Mouse (Mus musculus) limb, embryonic 14.5 days (tissue): ENCODE measurements around the gene Arid1a. TPM values are rescaled to one million over a fixed set of nuclear protein-coding genes. Genes with fewer than 3 reads are reported as not detected.

Experiments used
- ATAC-seq: fragments of 200-750 bp; cut with Nextera tagmentation; 2 replicates; pipeline ENCODE4 v1.8.0; 2017; ENCODE audit warnings: low read depth, moderate number of reproducible peaks, moderate TSS enrichment; ENCODE audit not compliant: low FRiP score
- DNase-seq: peaks from one replicate; pipeline ENCODE4 v3.0.0-alpha.2; 2015; ENCODE audit warnings: low spot score
- H3K27ac ChIP-seq: fragments of 300-500 bp; sonication (generic); replicated peaks from 2 replicates; pipeline ENCODE4 v1.5.1; 2014; ENCODE audit warnings: low read depth, mild to moderate bottlenecking, low read length, moderate library complexity, mixed read lengths
- H3K27me3 ChIP-seq: fragments of 300-500 bp; sonication (generic); 2 replicates; pipeline ENCODE4 v1.6.1; 2014; ENCODE audit warnings: low read length, mixed read lengths; ENCODE audit not compliant: control insufficient read depth, insufficient read depth
- H3K36me3 ChIP-seq: fragments of 300-500 bp; sonication (generic); 2 replicates; pipeline ENCODE4 v1.6.1; 2014; ENCODE audit warnings: mild to moderate bottlenecking, low read length, moderate library complexity, mixed read lengths; ENCODE audit not compliant: control insufficient read depth, insufficient read depth
- H3K4me1 ChIP-seq: fragments of 300-500 bp; sonication (generic); 2 replicates; pipeline ENCODE4 v1.6.1; 2014; ENCODE audit warnings: antibody characterized with exemption, low read length, mixed read lengths; ENCODE audit not compliant: control insufficient read depth, insufficient read depth
- H3K4me2 ChIP-seq: fragments of 300-500 bp; sonication (generic); replicated peaks from 2 replicates; pipeline ENCODE4 v1.6.1; 2014; ENCODE audit warnings: low read depth, mild to moderate bottlenecking, low read length, moderate library complexity; ENCODE audit not compliant: severe bottlenecking
- H3K4me3 ChIP-seq: fragments of 300-500 bp; sonication (generic); replicated peaks from 2 replicates; pipeline ENCODE4 v1.5.1; 2014; ENCODE audit warnings: low read length
- H3K9ac ChIP-seq: fragments of 300-500 bp; sonication (generic); 2 replicates; pipeline ENCODE4 v1.6.1; 2014; ENCODE audit warnings: mild to moderate bottlenecking, low read depth, low read length, moderate library complexity; ENCODE audit not compliant: severe bottlenecking
- H3K9me3 ChIP-seq: fragments of 300-500 bp; sonication (generic); 2 replicates; pipeline ENCODE4 v1.6.1; 2016; ENCODE audit warnings: low read length; ENCODE audit not compliant: control insufficient read depth
- POLR2A ChIP-seq: fragments of 200-500 bp; IDR thresholded peaks from 2 replicates; pipeline ENCODE4 v1.8.0; 2012; ENCODE audit warnings: inconsistent platforms, mild to moderate bottlenecking, moderate library complexity, borderline replicate concordance; ENCODE audit not compliant: insufficient read depth, insufficient read length; ENCODE audit errors: extremely low read depth
- WGBS: fragments of 180-500 bp; shearing (Covaris S2); extraction: QIAGEN DNeasy Blood & Tissue Kit; methylation state at CpG from one replicate; pipeline ENCODE4 v1.1.7; 2014; 5-methylcytosine and 5-hydroxymethylcytosine counted together
- polyA plus RNA-seq, 2 experiments: library from polyadenylated mRNA; depleted of rRNA in 1 of 2; stranded (reverse) in 1 of 2; unstranded in 1 of 2; fragments of >200 nt; fragmentation: Nextera tagmentation in 1 of 2; extraction: Ambion mirVana in 1 of 2; gene quantifications; 2 replicates each; pipeline versions ENCODE4 v1.2.1 to v1.2.3; 2012 to 2014

The Arid1a gene
- polyA plus RNA-seq, 2 experiments = 33.3 to 70.8 TPM

DNA sequence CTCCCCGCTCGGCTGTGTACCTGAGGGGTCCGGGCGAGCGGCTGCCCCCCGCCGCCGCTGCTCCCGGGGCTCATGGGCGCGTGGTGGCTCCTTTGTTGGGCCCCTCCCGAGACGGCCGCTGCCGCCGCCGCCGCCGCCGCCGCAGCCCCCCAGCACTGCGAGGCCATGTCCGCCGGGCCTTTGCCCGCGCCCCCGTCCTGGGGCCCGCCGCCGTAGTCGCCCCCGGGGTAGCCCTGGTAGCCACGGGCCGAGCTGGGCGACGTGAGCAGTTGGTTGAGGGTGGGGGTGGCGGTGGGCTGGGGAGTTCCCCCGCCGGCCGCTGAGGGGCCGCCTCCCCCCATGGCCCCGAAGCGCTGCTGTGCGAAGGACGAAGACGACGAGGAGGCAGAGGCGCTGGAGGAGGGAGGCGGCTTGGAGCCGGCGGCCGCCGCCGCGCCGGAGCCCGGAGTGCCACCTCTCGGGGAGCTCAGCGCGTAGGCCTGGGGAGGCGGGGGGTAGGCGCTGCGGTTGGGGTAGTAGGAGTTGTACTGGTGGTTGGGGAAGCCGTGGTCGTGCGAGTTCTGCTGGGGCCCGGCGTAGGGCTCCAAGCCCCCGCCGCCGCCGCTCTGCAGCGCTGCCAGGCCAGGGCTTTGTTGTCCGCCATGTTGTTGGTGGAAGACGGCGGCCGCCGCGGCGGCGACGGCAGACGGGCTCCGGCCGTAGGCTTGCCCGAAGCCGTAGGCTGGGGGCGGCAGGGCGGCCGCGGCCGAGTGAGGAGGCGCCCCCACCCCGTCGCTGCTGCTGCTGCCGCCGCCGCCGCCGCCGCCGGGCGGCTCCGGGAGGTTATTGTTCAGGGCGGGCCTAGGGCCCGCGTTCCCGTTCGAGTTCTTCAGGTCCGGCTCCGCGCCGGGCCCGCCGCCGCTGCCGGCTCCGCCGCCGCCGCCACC lies 3.9 kb downstream of the Arid1a start:
- H3K27ac ChIP-seq = peak overlapping the region; percentile 100
- H3K36me3 ChIP-seq = peaks cover 19% of the 10 kb centered on the region
- H3K9me3 ChIP-seq = no peaks in the 10 kb centered on the region
- no peak for TF ChIP-seq POLR2A
- H3K4me3 ChIP-seq = peak overlapping the region; percentile 100
- peak overlapping the region; percentile 91 for H3K4me2 ChIP-seq
- H3K27me3 ChIP-seq = no peaks in the 10 kb centered on the region
- no peak for ATAC-seq
- DNase-seq = no peak
- 1% methylated on average over 27 of the region's 121 CpGs for WGBS
- peak overlapping the region; percentile 100 for H3K9ac ChIP-seq
- H3K4me1 ChIP-seq = peaks cover 32% of the 10 kb centered on the region

DNA sequence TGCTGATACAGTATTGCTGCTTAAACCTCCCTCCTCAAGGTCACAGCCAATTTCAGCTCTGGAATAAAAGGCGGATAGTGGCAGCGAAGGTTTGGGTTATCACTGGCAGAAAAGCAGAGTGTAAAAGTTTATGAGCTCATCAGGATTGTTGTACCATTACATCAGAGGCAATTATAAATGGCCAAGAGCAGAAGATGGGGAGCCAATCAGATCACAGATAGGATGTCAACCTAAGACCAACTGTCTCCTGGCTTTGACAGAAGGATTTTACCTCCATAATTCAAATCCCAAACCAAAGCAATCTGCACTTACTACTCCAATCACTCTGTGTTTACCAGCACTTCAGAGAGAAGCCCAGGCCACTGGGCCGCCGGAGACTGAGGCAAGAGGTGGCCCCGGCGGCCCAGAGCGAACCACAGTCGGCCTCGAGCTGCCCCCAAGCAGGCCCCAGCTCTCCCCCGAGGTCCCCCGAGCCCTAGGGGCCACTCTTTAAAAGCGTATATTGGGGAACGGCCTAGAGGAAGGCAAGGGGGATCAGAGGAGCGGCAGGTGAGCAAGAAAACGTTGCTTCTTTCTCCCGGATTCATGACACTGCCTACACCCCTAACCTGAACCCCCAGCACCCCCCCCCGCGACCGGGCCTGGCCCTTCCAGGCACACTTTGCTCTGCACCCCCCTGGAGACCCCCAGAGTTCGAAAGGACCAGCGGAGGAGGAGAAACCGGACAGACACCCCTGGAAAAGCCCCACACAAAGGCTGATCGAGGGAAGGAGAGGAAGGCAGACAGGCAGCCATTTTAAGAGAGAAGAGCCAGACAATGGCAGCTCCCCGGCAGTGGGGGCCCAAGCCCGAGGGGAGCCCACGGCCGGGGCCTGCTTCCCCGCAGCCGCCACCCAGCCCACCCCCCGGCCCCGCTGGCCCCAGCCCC lies 4.8 kb downstream of the Arid1a start:
- Histone ChIP-seq H3K4me2 (peak overlapping the region; percentile 91), H3K4me3 (peak overlapping the region; percentile 100), H3K27ac (peak overlapping the region; percentile 100), H3K9ac (peak overlapping the region; percentile 100), H3K4me1 (peaks cover 32% of the 10 kb centered on the region), H3K9me3 (no peaks in the 10 kb centered on the region), H3K36me3 (peaks cover 21% of the 10 kb centered on the region), H3K27me3 (no peaks in the 10 kb centered on the region)
- 0 out of 2 replicates have a peak, but pooled peaks have one; percentile 13 for ATAC-seq
- WGBS = under 1% methylated on average over 19 of the region's 31 CpGs
- TF ChIP-seq POLR2A = no peak
- peak; percentile 83 for DNase-seq

DNA sequence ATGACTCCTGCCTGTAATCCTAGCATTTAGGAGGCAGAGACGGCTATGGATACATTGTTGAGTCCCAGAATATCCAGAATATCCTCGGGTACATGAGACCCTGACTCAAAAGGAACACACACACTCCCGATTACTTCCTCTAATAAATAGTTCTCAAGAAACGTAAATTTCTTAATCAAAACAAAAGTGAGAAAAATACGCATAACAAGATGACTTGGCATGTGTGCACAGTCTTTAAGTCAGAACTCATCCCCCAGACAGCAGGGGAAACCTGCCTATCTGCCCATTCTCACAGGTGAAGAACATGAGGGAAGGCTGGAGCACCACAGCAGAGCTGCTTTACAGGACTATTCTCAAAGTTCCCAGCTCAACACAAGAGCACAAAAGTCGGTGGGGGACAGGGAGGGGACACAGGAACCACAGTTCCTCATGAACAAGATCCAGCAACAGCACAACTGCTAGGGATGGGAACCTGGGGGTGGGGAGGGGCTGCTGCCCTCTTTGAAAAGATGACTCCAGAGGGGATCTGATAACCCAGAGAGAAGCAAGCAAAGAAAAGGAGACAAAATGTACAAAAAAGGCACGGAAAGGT lies 6.3 kb downstream of the Arid1a start:
- H3K9ac ChIP-seq = peak overlapping the region; percentile 100
- no peaks in the 10 kb centered on the region for H3K9me3 ChIP-seq
- no peak overlapping the region for H3K27ac ChIP-seq
- no peak for ATAC-seq
- no peak for DNase-seq
- H3K4me2 ChIP-seq = peak overlapping the region; percentile 91
- WGBS = 40% methylated on average over 7 of the region's 7 CpGs
- H3K4me3 ChIP-seq = peak overlapping the region; percentile 100
- peaks cover 30% of the 10 kb centered on the region for H3K4me1 ChIP-seq
- H3K36me3 ChIP-seq = peaks cover 21% of the 10 kb centered on the region
- no peak for TF ChIP-seq POLR2A
- no peaks in the 10 kb centered on the region for H3K27me3 ChIP-seq

DNA sequence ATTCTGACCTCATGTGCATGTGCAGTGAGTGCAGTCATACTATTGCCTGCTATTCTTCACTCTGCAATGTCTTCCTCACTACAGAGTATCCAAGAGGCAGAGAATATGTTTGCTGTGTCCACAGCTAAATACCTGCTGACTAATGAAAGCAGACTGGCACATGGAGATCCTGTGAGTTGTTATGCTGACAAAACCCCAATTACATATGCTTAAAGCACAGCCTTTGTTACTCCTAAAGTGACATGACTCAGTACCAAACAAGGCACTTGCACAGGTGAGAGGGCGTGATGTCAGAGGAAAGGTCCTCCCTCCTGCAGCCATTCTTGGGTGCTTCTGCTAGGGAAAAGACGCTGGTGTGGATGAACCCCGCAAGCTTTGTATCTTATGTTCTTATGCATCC lies 21.3 kb downstream of the Arid1a start:
- Histone ChIP-seq H3K27me3 (no peaks in the 10 kb centered on the region), H3K9me3 (no peaks in the 10 kb centered on the region), H3K4me2 (no peak overlapping the region), H3K36me3 (peaks cover 31% of the 10 kb centered on the region), H3K27ac (no peak overlapping the region), H3K4me3 (no peak overlapping the region), H3K9ac (no peak overlapping the region), H3K4me1 (peaks cover 42% of the 10 kb centered on the region)
- WGBS = 89% methylated on average over 3 of the region's 3 CpGs
- ATAC-seq = no peak
- TF ChIP-seq POLR2A = no peak
- DNase-seq = no peak

DNA sequence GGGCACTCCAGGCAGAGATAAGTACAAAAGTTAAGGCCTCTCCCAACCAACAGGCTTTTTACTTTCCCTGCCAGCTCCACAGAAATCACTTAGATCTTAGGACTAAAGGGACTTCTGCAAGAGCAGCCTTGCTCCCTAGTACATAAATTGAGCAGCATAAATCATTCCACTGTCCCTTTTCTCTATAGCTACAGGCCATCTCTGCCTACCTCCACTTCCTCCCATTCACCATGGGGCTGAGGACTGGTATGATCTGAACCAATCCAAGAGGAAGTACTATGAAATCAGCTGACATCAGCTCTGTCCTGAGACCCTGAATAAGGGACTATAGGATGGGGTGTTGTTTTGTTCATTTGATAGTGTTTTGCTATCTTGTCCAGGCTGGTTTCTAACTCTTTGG lies 26.4 kb downstream of the Arid1a start:
- Histone ChIP-seq H3K4me3 (peak overlapping the region; percentile 3; the same call in 1 of the 2 replicates), H3K4me1 (peaks cover 56% of the 10 kb centered on the region), H3K27me3 (no peaks in the 10 kb centered on the region), H3K4me2 (peak overlapping the region; percentile 28), H3K9me3 (no peaks in the 10 kb centered on the region), H3K36me3 (peaks cover 16% of the 10 kb centered on the region), H3K9ac (no peak overlapping the region), H3K27ac (peak overlapping the region; percentile 70)
- no peak for ATAC-seq
- no peak for TF ChIP-seq POLR2A
- DNase-seq = no peak
